Mouse (Mus musculus) T-cell, adult 2 months (primary cell): ENCODE measurements around the gene AC170998.1.

Experiments
- DNase-seq: peaks from one replicate; pipeline ENCODE4 v3.0.0; 2022; ENCODE audit warnings: low spot score

The AC170998.1 gene

GRCm38 (mm10) chr17:28725783-28726182, at the start of gene AC170998.1:
TSS of gene AC170998.1 (plus strand) at chr17:28726083.
- DNase-seq, result no peak

GRCm38 (mm10) chr17:28682311-28683084, 43.4 kb upstream of the AC170998.1 start:
- no peak for DNase-seq

GRCm38 (mm10) chr17:28683601-28684000, 42.3 kb upstream of the AC170998.1 start:
- no peak for DNase-seq

GRCm38 (mm10) chr17:28684631-28685030, 41.3 kb upstream of the AC170998.1 start:
- no peak for DNase-seq

- no peak for DNase-seq
These were observed 38.5 kb upstream of the AC170998.1 start for GRCm38 (mm10) chr17:28687354-28687753.

GRCm38 (mm10) chr17:28689586-28690283, 36.1 kb upstream of the AC170998.1 start, which contains the start of gene Slc26a8:
TSS of gene Slc26a8 (minus strand) at chr17:28690233.
- DNase-seq, result no peak

GRCm38 (mm10) chr17:28690776-28691686, 34.9 kb upstream of the AC170998.1 start, which contains the start of gene Mapk14:
TSS of gene Mapk14 (plus strand) at chr17:28691329.
- peak; percentile 100 for DNase-seq

GRCm38 (mm10) chr17:28691687-28692340, 34.1 kb upstream of the AC170998.1 start:
- peak; percentile 31 for DNase-seq

- DNase-seq, result peak; percentile 69
These were observed 33.6 kb upstream of the AC170998.1 start for GRCm38 (mm10) chr17:28692341-28692710.

GRCm38 (mm10) chr17:28693086-28693485, 32.8 kb upstream of the AC170998.1 start:
- DNase-seq, result no peak

GRCm38 (mm10) chr17:28694078-28694477, 31.8 kb upstream of the AC170998.1 start:
- no peak for DNase-seq

- no peak for DNase-seq
These were observed 31.1 kb upstream of the AC170998.1 start for GRCm38 (mm10) chr17:28694832-28695231.

GRCm38 (mm10) chr17:28696641-28697040, 29.2 kb upstream of the AC170998.1 start:
- no peak for DNase-seq

GRCm38 (mm10) chr17:28697290-28698195, 28.3 kb upstream of the AC170998.1 start:
- peak; percentile 69 for DNase-seq

GRCm38 (mm10) chr17:28698245-28698644, 27.6 kb upstream of the AC170998.1 start:
- peak; percentile 30 for DNase-seq

GRCm38 (mm10) chr17:28698672-28699071, 27.2 kb upstream of the AC170998.1 start:
- DNase-seq, result no peak

- peak; percentile 18 for DNase-seq
These were observed 26.1 kb upstream of the AC170998.1 start for GRCm38 (mm10) chr17:28699789-28700188.

GRCm38 (mm10) chr17:28701171-28701570, 24.7 kb upstream of the AC170998.1 start:
- peak; percentile 26 for DNase-seq

GRCm38 (mm10) chr17:28701737-28702136, 24.1 kb upstream of the AC170998.1 start:
- no peak for DNase-seq

- peak; percentile 28 for DNase-seq
These were observed 23.2 kb upstream of the AC170998.1 start for GRCm38 (mm10) chr17:28702646-28703045.
